Mouse (Mus musculus) stomach, embryonic 14.5 days (tissue): ENCODE data around the gene Nek6. TPM values are rescaled to one million over a fixed set of nuclear protein-coding genes. Genes with fewer than 3 reads are reported as not detected.

Experiments used
- ATAC-seq: fragments of 200-750 bp; cut with Nextera tagmentation; 2 replicates; pipeline ENCODE4 v1.8.0; 2017; ENCODE audit warnings: low read depth, moderate TSS enrichment; ENCODE audit not compliant: insufficient number of reproducible peaks, insufficient read depth, low FRiP score
- H3K27ac ChIP-seq: fragments of 300-500 bp; sonication (generic); 2 replicates; pipeline ENCODE4 v1.5.1; 2014; ENCODE audit warnings: mild to moderate bottlenecking, low read length, moderate library complexity, mixed read lengths
- H3K27me3 ChIP-seq: fragments of 300-500 bp; sonication (generic); 2 replicates; pipeline ENCODE4 v1.6.1; 2014; ENCODE audit warnings: low read length, control low read depth, mixed read lengths; ENCODE audit not compliant: control insufficient read depth, insufficient read depth
- H3K36me3 ChIP-seq: fragments of 300-500 bp; sonication (generic); 2 replicates; pipeline ENCODE4 v1.6.1; 2014; ENCODE audit warnings: mild to moderate bottlenecking, control low read depth, low read length, moderate library complexity, mixed read lengths; ENCODE audit not compliant: control insufficient read depth, insufficient read depth
- H3K4me1 ChIP-seq: fragments of 300-500 bp; sonication (generic); 2 replicates; pipeline ENCODE4 v1.6.1; 2014; ENCODE audit warnings: low read length, control low read depth, mixed read lengths; ENCODE audit not compliant: control insufficient read depth, insufficient read depth
- H3K4me2 ChIP-seq: fragments of 300-500 bp; sonication (generic); replicated peaks from 2 replicates; pipeline ENCODE4 v1.6.1; 2014; ENCODE audit warnings: low read depth, low read length, control low read depth
- H3K4me3 ChIP-seq: fragments of 300-500 bp; sonication (generic); 2 replicates; pipeline ENCODE4 v1.5.1; 2014; ENCODE audit warnings: low read depth, low read length, control low read depth
- H3K9ac ChIP-seq: fragments of 300-500 bp; sonication (generic); replicated peaks from 2 replicates; pipeline ENCODE4 v1.6.1; 2014; ENCODE audit warnings: low read depth, mild to moderate bottlenecking, control low read depth, low read length, moderate library complexity, mixed read lengths
- H3K9me3 ChIP-seq: fragments of 300-500 bp; sonication (generic); 2 replicates; pipeline ENCODE4 v1.6.1; 2016; ENCODE audit warnings: low read depth, low read length, control low read depth; ENCODE audit not compliant: control insufficient read depth
- WGBS: fragments of 180-500 bp; shearing (Covaris S2); extraction: QIAGEN DNeasy Blood & Tissue Kit; methylation state at CpG from one replicate; pipeline ENCODE4 v1.1.7; 2014; 5-methylcytosine and 5-hydroxymethylcytosine counted together
- polyA plus RNA-seq: library from polyadenylated mRNA; unstranded; fragments of >200 nt; fragmentation: Nextera tagmentation; extraction: Ambion mirVana; gene quantifications from 2 replicates; pipeline ENCODE4 v1.2.1, GENCODE M21; 2014

Gene Nek6
- polyA plus RNA-seq, 1 experiment from 2014 or later, result 132 TPM

DNA sequence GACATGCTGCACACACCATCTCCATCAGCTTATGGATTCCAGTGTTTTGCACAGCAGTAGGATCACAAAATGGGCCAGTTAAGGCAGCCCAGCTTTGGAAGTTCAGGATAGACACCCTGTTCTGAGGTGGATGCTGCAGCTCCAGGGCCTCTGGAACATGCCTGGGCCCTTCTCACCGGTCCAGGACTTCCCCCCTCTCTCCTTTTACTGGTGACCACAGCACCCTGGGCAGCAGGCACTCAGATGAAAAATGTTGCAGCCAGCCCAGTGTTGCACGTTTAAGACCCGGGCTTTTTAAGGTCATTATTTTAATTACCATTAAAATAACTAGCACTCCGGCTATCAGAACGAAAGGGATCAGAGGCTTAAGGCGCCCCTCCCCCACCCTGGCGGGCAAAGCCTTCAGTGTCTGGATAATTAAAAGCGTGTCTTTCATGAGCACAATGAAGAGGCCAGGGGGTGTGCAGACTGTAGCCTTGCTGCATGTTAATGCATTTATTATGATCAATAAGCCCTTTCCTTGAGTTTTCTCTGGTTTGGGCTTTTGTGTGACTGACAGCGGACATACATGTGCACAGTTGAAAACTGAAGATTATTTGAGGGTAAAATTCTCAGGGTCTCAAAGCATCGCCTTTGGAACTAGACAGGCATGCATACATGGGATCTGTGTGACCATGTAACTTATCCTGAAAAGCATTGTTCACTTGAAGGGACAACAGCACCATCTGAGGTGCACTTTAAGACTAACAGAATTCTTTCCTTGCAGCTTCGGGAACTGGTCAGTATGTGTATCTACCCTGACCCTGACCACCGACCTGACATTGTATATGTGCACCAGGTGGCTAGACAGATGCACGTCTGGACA is 73.3 kb downstream of the Nek6 start:
- no peak for ATAC-seq
- peaks cover 65% of the 10 kb centered on the region for H3K36me3 ChIP-seq
- WGBS, result 60% methylated on average over 13 of the region's 13 CpGs

DNA sequence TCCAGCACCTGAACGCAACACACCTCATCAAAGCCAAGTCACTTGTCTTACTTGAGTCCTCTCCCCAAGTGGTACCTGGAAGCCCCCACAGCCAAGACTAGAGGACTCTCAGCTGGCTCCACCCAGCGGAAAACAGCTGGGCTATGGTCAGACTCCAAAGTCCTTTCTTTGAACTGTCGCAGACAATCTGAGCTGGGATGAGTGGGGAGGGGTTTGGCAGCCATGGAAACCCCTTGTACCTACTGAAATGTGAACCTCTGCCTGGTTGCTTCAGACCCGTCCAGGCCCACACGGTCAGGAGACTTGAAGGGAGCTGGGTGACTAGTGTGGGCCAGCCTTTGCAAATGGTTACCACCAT is 73.9 kb downstream of the Nek6 start:
- Histone ChIP-seq H3K27me3 (no peaks in the 10 kb centered on the region), H3K36me3 (peaks cover 67% of the 10 kb centered on the region), H3K27ac (no peak overlapping the region), H3K4me2 (no peak overlapping the region), H3K4me3 (no peak overlapping the region), H3K9ac (no peak overlapping the region), H3K9me3 (no peaks in the 10 kb centered on the region), H3K4me1 (no peaks in the 10 kb centered on the region)
- 49% methylated on average over 5 of the region's 5 CpGs for WGBS
- ATAC-seq, result no peak

More for the DNA sequence above, 73.3 kb downstream of the Nek6 start:
- Histone ChIP-seq H3K27me3 (no peaks in the 10 kb centered on the region), H3K4me1 (no peaks in the 10 kb centered on the region), H3K4me2 (no peak overlapping the region), H3K9me3 (no peaks in the 10 kb centered on the region), H3K4me3 (no peak overlapping the region), H3K9ac (no peak overlapping the region), H3K27ac (no peak overlapping the region)

DNA sequence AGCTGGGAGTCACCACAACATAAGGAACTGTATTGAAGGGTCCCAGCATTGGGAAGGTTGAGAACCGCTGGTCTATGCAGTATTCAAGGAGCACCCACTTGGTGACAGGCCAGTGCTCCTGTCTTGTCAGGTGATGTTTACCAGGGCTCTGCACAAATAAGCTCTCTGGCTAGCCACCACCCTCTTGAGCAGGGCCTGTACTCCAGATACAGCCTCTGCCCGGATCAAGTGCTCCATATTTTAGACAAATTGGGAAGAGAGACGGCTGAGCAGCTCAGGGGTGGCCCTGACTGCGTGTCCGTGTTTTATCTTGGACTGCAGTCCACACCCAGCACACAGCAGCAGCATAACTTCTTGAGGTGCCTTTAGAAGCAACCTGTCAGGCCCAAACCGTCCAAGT is 75.3 kb downstream of the Nek6 start:
- ATAC-seq, result no peak
- WGBS, result 65% methylated on average over 6 of the region's 6 CpGs
- Histone ChIP-seq H3K27me3 (no peaks in the 10 kb centered on the region), H3K36me3 (peaks cover 58% of the 10 kb centered on the region), H3K4me1 (no peaks in the 10 kb centered on the region), H3K4me3 (no peak overlapping the region), H3K9ac (no peak overlapping the region), H3K4me2 (no peak overlapping the region), H3K27ac (no peak overlapping the region), H3K9me3 (no peaks in the 10 kb centered on the region)

DNA sequence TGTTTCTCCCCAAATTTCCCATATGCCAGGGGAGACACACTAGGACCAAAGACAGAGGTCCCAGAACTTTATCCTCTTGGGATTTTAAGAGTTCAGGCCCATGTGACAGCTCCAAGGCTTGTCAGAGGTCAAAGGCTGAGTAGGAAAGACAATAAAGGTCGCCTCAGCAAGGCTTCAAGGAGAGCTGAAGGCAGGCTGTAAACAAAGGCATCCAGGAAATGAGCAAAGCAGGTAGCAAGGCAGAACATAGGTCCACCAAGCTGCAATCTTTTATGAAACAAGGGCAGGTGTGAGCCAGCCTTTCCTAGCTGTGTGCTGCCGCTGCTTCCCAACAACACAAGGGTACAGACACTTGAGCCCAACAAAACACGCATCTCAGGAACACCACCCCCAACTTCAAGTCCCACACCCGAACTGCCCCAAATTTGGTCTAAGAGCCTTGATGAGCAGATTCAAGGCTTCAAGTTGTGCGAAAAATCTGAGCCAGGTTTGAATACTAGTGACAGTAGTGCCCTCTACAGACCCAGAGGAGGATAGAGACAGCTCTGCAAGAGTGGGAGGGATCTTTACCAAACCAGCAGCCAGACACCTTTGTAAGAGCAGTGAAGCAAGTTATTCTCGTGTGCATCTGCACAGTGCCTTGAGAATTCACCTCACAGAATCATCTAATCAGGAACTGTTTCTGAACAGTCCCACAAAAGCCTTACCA is 80.5 kb downstream of the Nek6 start:
- WGBS, result 68% methylated on average over 6 of the region's 6 CpGs
- ATAC-seq, result no peak

DNA sequence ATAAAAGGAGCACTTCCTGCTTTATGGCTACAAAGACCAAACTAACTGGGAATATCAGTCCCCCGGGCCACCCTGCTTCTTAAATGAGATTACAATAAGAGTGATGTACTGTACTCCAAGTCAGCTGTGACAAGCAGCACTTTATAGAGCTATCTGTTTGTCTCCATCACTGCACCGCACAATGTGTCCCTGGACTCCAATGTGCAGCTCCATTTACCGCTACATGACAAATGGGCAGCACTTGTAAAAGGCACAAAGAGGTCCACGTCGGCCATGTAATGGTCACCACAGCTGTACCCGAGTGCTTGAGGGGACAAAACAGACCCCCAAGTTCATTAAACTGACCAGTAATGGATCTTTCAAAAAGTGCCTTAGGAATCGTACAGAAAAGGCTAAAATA is 83.4 kb downstream of the Nek6 start:
- no peak for ATAC-seq
- 71% methylated on average over 7 of the region's 7 CpGs for WGBS

More for the DNA sequence above, 80.5 kb downstream of the Nek6 start:
- Histone ChIP-seq H3K27me3 (no peaks in the 10 kb centered on the region), H3K36me3 (peaks cover 34% of the 10 kb centered on the region; the same call in 1 of the 2 replicates), H3K4me1 (no peaks in the 10 kb centered on the region), H3K9me3 (no peaks in the 10 kb centered on the region), H3K4me3 (no peak overlapping the region), H3K9ac (no peak overlapping the region), H3K4me2 (no peak overlapping the region), H3K27ac (no peak overlapping the region)

DNA sequence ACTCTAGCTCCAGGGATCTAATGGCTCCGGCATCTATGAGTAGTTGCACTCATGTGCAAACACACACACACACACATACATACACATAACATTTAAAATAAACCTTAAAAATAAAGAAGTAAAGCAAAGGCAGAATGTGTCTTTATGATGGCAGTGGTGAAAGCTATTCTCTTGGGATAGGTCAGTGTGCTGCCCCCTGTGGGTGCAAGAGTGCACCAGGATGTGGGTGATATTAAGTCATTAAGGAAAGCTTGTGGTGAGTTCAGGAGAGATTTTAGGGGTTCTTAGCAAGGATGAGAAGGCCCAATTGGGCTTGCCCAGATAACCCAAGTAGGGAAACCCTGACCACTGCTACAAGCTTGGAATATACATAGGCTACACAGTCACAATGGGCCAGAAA is 86.5 kb downstream of the Nek6 start:
- Histone ChIP-seq H3K9me3 (no peaks in the 10 kb centered on the region), H3K27ac (no peak overlapping the region), H3K27me3 (no peaks in the 10 kb centered on the region), H3K36me3 (peaks cover 2% of the 10 kb centered on the region; the same call in 1 of the 2 replicates), H3K4me2 (no peak overlapping the region), H3K4me1 (no peaks in the 10 kb centered on the region), H3K4me3 (no peak overlapping the region), H3K9ac (no peak overlapping the region)
- ATAC-seq, result no peak
- 92% methylated on average over 1 of the region's 1 CpGs for WGBS

More for the DNA sequence above, 83.4 kb downstream of the Nek6 start:
- H3K4me1 ChIP-seq, result no peaks in the 10 kb centered on the region
- H3K36me3 ChIP-seq, result peaks cover 10% of the 10 kb centered on the region; the same call in 1 of the 2 replicates
- no peaks in the 10 kb centered on the region for H3K9me3 ChIP-seq
- H3K27me3 ChIP-seq, result no peaks in the 10 kb centered on the region
- H3K4me2 ChIP-seq, result no peak overlapping the region
- H3K9ac ChIP-seq, result no peak overlapping the region
- H3K4me3 ChIP-seq, result no peak overlapping the region
- no peak overlapping the region for H3K27ac ChIP-seq

GRCm38 (mm10) chr2:38598395-38598794 is 87.0 kb downstream of the Nek6 start:
- Histone ChIP-seq H3K4me3 (no peak overlapping the region), H3K27me3 (no peaks in the 10 kb centered on the region), H3K9me3 (no peaks in the 10 kb centered on the region), H3K9ac (no peak overlapping the region), H3K36me3 (peaks cover 2% of the 10 kb centered on the region; the same call in 1 of the 2 replicates), H3K4me2 (no peak overlapping the region), H3K27ac (no peak overlapping the region), H3K4me1 (no peaks in the 10 kb centered on the region)
- ATAC-seq, result no peak
- 88% methylated on average over 2 of the region's 2 CpGs for WGBS

DNA sequence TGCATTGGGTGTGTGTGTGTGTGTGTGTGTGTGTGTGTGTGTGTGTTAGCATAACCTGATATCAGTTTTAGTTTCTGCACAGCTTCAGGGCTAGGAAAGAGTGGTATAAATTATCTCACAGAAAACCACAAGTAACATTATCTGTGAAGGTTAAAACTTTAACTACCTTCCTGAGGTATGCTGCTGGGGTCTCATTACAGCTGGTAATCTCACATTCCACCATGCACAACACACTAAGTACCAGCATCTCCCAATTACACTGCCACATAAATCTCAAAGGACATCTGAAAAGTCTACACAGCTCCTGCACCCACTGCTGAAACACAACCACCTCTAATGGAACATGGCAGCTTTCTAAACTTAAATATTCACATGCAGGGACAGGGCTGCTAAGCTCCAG is 89.4 kb downstream of the Nek6 start:
- Histone ChIP-seq H3K4me2 (no peak overlapping the region), H3K9me3 (no peaks in the 10 kb centered on the region), H3K4me1 (no peaks in the 10 kb centered on the region), H3K9ac (no peak overlapping the region), H3K36me3 (peaks cover 2% of the 10 kb centered on the region; the same call in 1 of the 2 replicates), H3K27me3 (no peaks in the 10 kb centered on the region), H3K27ac (no peak overlapping the region), H3K4me3 (no peak overlapping the region)
- no peak for ATAC-seq
